Mouse (Mus musculus): ENCODE measurements at regions not wholly inside any gene's neighbourhood (a gene's known extent, or its start where the extent isn't known, plus 50 kb on each side); places are given as distances from the start of the nearest gene placed in this dataset.

GRCm38 (mm10) chr9:61554611-61555010 is 182.4 kb downstream of the Tle3 start:
- TF ChIP-seq CTCF (IDR thresholded peaks at IDR 0.05; ENCODE audit: low read depth) (no peak), EP300 (IDR thresholded peaks at IDR 0.05; ENCODE audit: low read depth) (no peak)
